Mouse (Mus musculus): ENCODE data around the gene Tex26. TPM values are rescaled to one million over a fixed set of nuclear protein-coding genes. Genes with fewer than 3 reads are reported as not detected.

Tex26 gene
- polyA plus RNA-seq, 1 experiment from 2014 or later: 0.36 TPM

- H3K4me1 ChIP-seq (replicated peaks): no peaks in the 10 kb centered on the region
- H3K27me3 ChIP-seq (replicated peaks): no peaks in the 10 kb centered on the region
- 77% methylated on average over 23 of the region's 23 CpGs for WGBS
- no peaks in the 10 kb centered on the region for H3K36me3 ChIP-seq
- no peak for ATAC-seq
- no peak overlapping the region for H3K9ac ChIP-seq
- H3K4me3 ChIP-seq (replicated peaks): no peak overlapping the region
- no peak overlapping the region for H3K4me2 ChIP-seq (replicated peaks)
- H3K9me3 ChIP-seq: no peaks in the 10 kb centered on the region
- H3K27ac ChIP-seq: no peak overlapping the region
These were observed 64.1 kb downstream of the Tex26 start for GRCm38 (mm10) chr5:149503423-149504175.

- Histone ChIP-seq H3K4me1 (replicated peaks) (no peaks in the 10 kb centered on the region), H3K9me3 (no peaks in the 10 kb centered on the region), H3K9ac (no peak overlapping the region), H3K4me2 (replicated peaks) (no peak overlapping the region), H3K27me3 (replicated peaks) (no peaks in the 10 kb centered on the region), H3K36me3 (no peaks in the 10 kb centered on the region), H3K27ac (no peak overlapping the region), H3K4me3 (replicated peaks) (no peak overlapping the region)
- WGBS: 74% methylated on average over 8 of the region's 8 CpGs
- ATAC-seq: no peak
These were observed 65.5 kb downstream of the Tex26 start for GRCm38 (mm10) chr5:149504985-149505384.

GRCm38 (mm10) chr5:149506033-149506432, 66.6 kb downstream of the Tex26 start:
- WGBS: 98% methylated on average over 2 of the region's 2 CpGs
- H3K4me3 ChIP-seq (replicated peaks): no peak overlapping the region

GRCm38 (mm10) chr5:149508094-149509029, 68.9 kb downstream of the Tex26 start:
- Histone ChIP-seq H3K36me3 (no peaks in the 10 kb centered on the region), H3K27ac (no peak overlapping the region), H3K27me3 (replicated peaks) (no peaks in the 10 kb centered on the region), H3K4me1 (replicated peaks) (peaks cover 1% of the 10 kb centered on the region; the same call in 1 of the 2 replicates), H3K9ac (no peak overlapping the region), H3K4me2 (replicated peaks) (no peak overlapping the region), H3K9me3 (no peaks in the 10 kb centered on the region), H3K4me3 (replicated peaks) (no peak overlapping the region)
- WGBS: 76% methylated on average over 20 of the region's 20 CpGs
- ATAC-seq: no peak

More at GRCm38 (mm10) chr5:149506033-149506432, 66.6 kb downstream of the Tex26 start:
- no peak overlapping the region for H3K9ac ChIP-seq
- no peaks in the 10 kb centered on the region for H3K36me3 ChIP-seq
- no peaks in the 10 kb centered on the region for H3K4me1 ChIP-seq (replicated peaks)
- no peak for ATAC-seq
- H3K4me2 ChIP-seq (replicated peaks): no peak overlapping the region
- no peaks in the 10 kb centered on the region for H3K9me3 ChIP-seq
- H3K27me3 ChIP-seq (replicated peaks): no peaks in the 10 kb centered on the region
- H3K27ac ChIP-seq: no peak overlapping the region

- Histone ChIP-seq H3K4me2 (replicated peaks) (no peak overlapping the region), H3K27me3 (replicated peaks) (no peaks in the 10 kb centered on the region), H3K4me3 (replicated peaks) (no peak overlapping the region), H3K9me3 (no peaks in the 10 kb centered on the region), H3K9ac (no peak overlapping the region), H3K4me1 (replicated peaks) (peaks cover 6% of the 10 kb centered on the region; the same call in 1 of the 2 replicates), H3K36me3 (no peaks in the 10 kb centered on the region), H3K27ac (no peak overlapping the region)
- 73% methylated on average over 13 of the region's 13 CpGs for WGBS
- ATAC-seq: no peak
These were observed 70.9 kb downstream of the Tex26 start for GRCm38 (mm10) chr5:149510323-149510722.

- Histone ChIP-seq H3K27me3 (replicated peaks) (no peaks in the 10 kb centered on the region), H3K4me3 (replicated peaks) (no peak overlapping the region), H3K36me3 (no peaks in the 10 kb centered on the region), H3K4me2 (replicated peaks) (no peak overlapping the region), H3K27ac (no peak overlapping the region), H3K4me1 (replicated peaks) (peaks cover 6% of the 10 kb centered on the region; the same call in 1 of the 2 replicates), H3K9ac (no peak overlapping the region), H3K9me3 (no peaks in the 10 kb centered on the region)
- no peak for ATAC-seq
- WGBS: 59% methylated on average over 3 of the region's 3 CpGs
These were observed 73.2 kb downstream of the Tex26 start for GRCm38 (mm10) chr5:149512695-149513094.

GRCm38 (mm10) chr5:149513438-149514086, 74.1 kb downstream of the Tex26 start:
- Histone ChIP-seq H3K36me3 (no peaks in the 10 kb centered on the region), H3K4me1 (replicated peaks) (peaks cover 6% of the 10 kb centered on the region; the same call in 1 of the 2 replicates), H3K27me3 (replicated peaks) (no peaks in the 10 kb centered on the region), H3K4me3 (replicated peaks) (no peak overlapping the region), H3K27ac (peak overlapping the region; percentile 64), H3K9me3 (no peaks in the 10 kb centered on the region), H3K9ac (no peak overlapping the region), H3K4me2 (replicated peaks) (peak overlapping the region; percentile 41)
- peak; percentile 26; the same call in 1 of the 2 replicates for ATAC-seq
- 45% methylated on average over 9 of the region's 9 CpGs for WGBS

GRCm38 (mm10) chr5:149514087-149514671, 74.7 kb downstream of the Tex26 start:
- WGBS: 21% methylated on average over 14 of the region's 14 CpGs

GRCm38 (mm10) chr5:149514890-149515289, 75.4 kb downstream of the Tex26 start:
- peak overlapping the region; percentile 64 for H3K27ac ChIP-seq
- no peak overlapping the region for H3K4me3 ChIP-seq (replicated peaks)
- ATAC-seq: no peak
- no peaks in the 10 kb centered on the region for H3K27me3 ChIP-seq (replicated peaks)
- H3K9me3 ChIP-seq: no peaks in the 10 kb centered on the region
- no peaks in the 10 kb centered on the region for H3K36me3 ChIP-seq
- H3K4me2 ChIP-seq (replicated peaks): no peak overlapping the region
- peaks cover 6% of the 10 kb centered on the region; the same call in 1 of the 2 replicates for H3K4me1 ChIP-seq (replicated peaks)
- 40% methylated on average over 3 of the region's 3 CpGs for WGBS
- H3K9ac ChIP-seq: no peak overlapping the region

More at GRCm38 (mm10) chr5:149514087-149514671, 74.7 kb downstream of the Tex26 start:
- Histone ChIP-seq H3K4me3 (replicated peaks) (no peak overlapping the region), H3K27me3 (replicated peaks) (no peaks in the 10 kb centered on the region), H3K9me3 (no peaks in the 10 kb centered on the region), H3K4me1 (replicated peaks) (peaks cover 6% of the 10 kb centered on the region; the same call in 1 of the 2 replicates), H3K4me2 (replicated peaks) (peak overlapping the region; percentile 41), H3K27ac (peak overlapping the region; percentile 64), H3K36me3 (no peaks in the 10 kb centered on the region), H3K9ac (no peak overlapping the region)
- ATAC-seq: peak; percentile 87

GRCm38 (mm10) chr5:149517116-149517515, 77.7 kb downstream of the Tex26 start:
- 74% methylated on average over 6 of the region's 6 CpGs for WGBS
- H3K4me1 ChIP-seq (replicated peaks): peaks cover 6% of the 10 kb centered on the region; the same call in 1 of the 2 replicates
- H3K4me2 ChIP-seq (replicated peaks): no peak overlapping the region
- no peak overlapping the region for H3K27ac ChIP-seq
- ATAC-seq: no peak
- H3K9ac ChIP-seq: no peak overlapping the region
- no peaks in the 10 kb centered on the region for H3K27me3 ChIP-seq (replicated peaks)
- no peaks in the 10 kb centered on the region for H3K36me3 ChIP-seq
- H3K9me3 ChIP-seq: no peaks in the 10 kb centered on the region
- no peak overlapping the region for H3K4me3 ChIP-seq (replicated peaks)

Measured in intestine, embryonic 15.5 days (tissue).